Mouse (Mus musculus) B cell, adult 2 months (primary cell): ENCODE measurements at regions not wholly inside any gene's neighbourhood (a gene's known extent, or its start where the extent isn't known, plus 50 kb on each side); places are given as distances from the start of the nearest gene placed in this dataset.
"Not testable (repeated sequence)": the region's sequence is repeated elsewhere in the genome, so short reads cannot be mapped to it uniquely, and the experiment has no call there.

Source experiments
- DNase-seq, 2 experiments: peaks; one replicate each; pipeline ENCODE4 v3.0.0; 2022

GRCm38 (mm10) chr4:71409867-71410266, 347.9 kb downstream of the Gm11232 start:
- DNase-seq = no peak

- no peak for DNase-seq
Measured at GRCm38 (mm10) chr4:71390444-71390843, 367.3 kb downstream of the Gm11232 start.

GRCm38 (mm10) chr4:71369276-71369675, 388.5 kb downstream of the Gm11232 start:
- no peak for DNase-seq

GRCm38 (mm10) chr4:71363761-71364160, 394.0 kb downstream of the Gm11232 start:
- no peak for DNase-seq

- DNase-seq = no peak
Measured at GRCm38 (mm10) chr4:71357626-71358025, 400.1 kb downstream of the Gm11232 start.

- DNase-seq = no peak
Measured at GRCm38 (mm10) chr4:71356714-71357113, 401.1 kb downstream of the Gm11232 start.

GRCm38 (mm10) chr4:71356310-71356709, 401.5 kb downstream of the Gm11232 start:
- no peak for DNase-seq

- no peak for DNase-seq
Measured at GRCm38 (mm10) chr4:71351880-71352279, 405.9 kb downstream of the Gm11232 start.

GRCm38 (mm10) chr4:71343068-71343467, 414.7 kb downstream of the Gm11232 start:
- DNase-seq = no peak

- DNase-seq = no peak
Measured at GRCm38 (mm10) chr4:71338582-71338981, 419.2 kb downstream of the Gm11232 start.

- no peak for DNase-seq
Measured at GRCm38 (mm10) chr4:71332672-71333071, 425.1 kb downstream of the Gm11232 start.

- peak; percentile 71 to 74 for DNase-seq
Measured at GRCm38 (mm10) chr4:71332018-71332417, 425.7 kb downstream of the Gm11232 start.

- DNase-seq = no peak
Measured at GRCm38 (mm10) chr4:71316605-71317004, 441.2 kb downstream of the Gm11232 start.

GRCm38 (mm10) chr4:71307176-71307612, 450.6 kb downstream of the Gm11232 start:
- DNase-seq = no peak

- no peak for DNase-seq
Measured at GRCm38 (mm10) chr4:71306690-71307089, 451.1 kb downstream of the Gm11232 start.

GRCm38 (mm10) chr4:71295716-71296115, 462.0 kb downstream of the Gm11232 start:
- not testable (repeated sequence) for DNase-seq

GRCm38 (mm10) chr4:71291741-71292149, 466.0 kb downstream of the Gm11232 start:
- DNase-seq = peak; percentile 75 to 80

GRCm38 (mm10) chr4:71291111-71291740, 466.5 kb downstream of the Gm11232 start:
- peak; percentile 81 to 84 for DNase-seq

GRCm38 (mm10) chr4:71283147-71283546, 474.6 kb downstream of the Gm11232 start:
- no peak for DNase-seq

- DNase-seq = no peak
Measured at GRCm38 (mm10) chr4:71279710-71280109, 478.1 kb downstream of the Gm11232 start.

- no peak for DNase-seq
Measured at GRCm38 (mm10) chr4:71259897-71260296, 497.9 kb downstream of the Gm11232 start.

GRCm38 (mm10) chr4:71230497-71230872, 527.3 kb downstream of the Gm11232 start:
- DNase-seq = no peak

GRCm38 (mm10) chr4:71229796-71230496, 527.8 kb downstream of the Gm11232 start:
- DNase-seq = no peak

- DNase-seq = no peak
Measured at GRCm38 (mm10) chr4:71226653-71227052, 531.1 kb downstream of the Gm11232 start.

- no peak for DNase-seq
Measured at GRCm38 (mm10) chr4:71218060-71218459, 539.7 kb downstream of the Gm11232 start.
